Mouse (Mus musculus): ENCODE data around the gene Slc41a1. TPM values are rescaled to one million over a fixed set of nuclear protein-coding genes. Genes with fewer than 3 reads are reported as not detected.

Gene Slc41a1
- total RNA-seq, 2 experiments from 2014 or later: 53.4 to 53.5 TPM

- DNase-seq: no peak
Observed at GRCm38 (mm10) chr1:131886641-131887040, 59.3 kb downstream of the Slc41a1 start.

- no peak for DNase-seq
Observed at GRCm38 (mm10) chr1:131890043-131890658, 62.9 kb downstream of the Slc41a1 start.

GRCm38 (mm10) chr1:131891436-131891835 lies 64.1 kb downstream of the Slc41a1 start:
- no peak for DNase-seq

Other genes with a start within 250 kb of the Slc41a1 start
- gene Avpr1b, start 228.3 kb upstream of the Slc41a1 start, total RNA-seq (2021): not detected
- under 1 TPM in 1 of 2 experiments, not detected in 1; 0.19 TPM for gene Ctse, start 189.2 kb upstream of the Slc41a1 start, total RNA-seq (2021)
- 1 to 10 TPM; 3.7 to 4.1 TPM for gene Rab7b, start 138.8 kb upstream of the Slc41a1 start, total RNA-seq (2021)
- gene Slc26a9, start 83.5 kb upstream of the Slc41a1 start, total RNA-seq (2021): not detected
- gene Pm20d1, start 30.1 kb upstream of the Slc41a1 start, total RNA-seq (2021): 1 to 10 TPM in 1 of 2 experiments, under 1 TPM in 1; 0.82 to 1.3 TPM
- gene Rab29, start 39.7 kb downstream of the Slc41a1 start, total RNA-seq (2021): 1 to 10 TPM; 6.4 to 7.4 TPM
- gene Nucks1, start 83.0 kb downstream of the Slc41a1 start, total RNA-seq (2021): 10 to 100 TPM; 53.8 to 53.9 TPM
- gene Slc45a3, start 135.5 kb downstream of the Slc41a1 start, total RNA-seq (2021): 1 to 10 TPM; 1.3 to 1.6 TPM
- 10 to 100 TPM; 59.2 to 59.9 TPM for gene Elk4, start 180.1 kb downstream of the Slc41a1 start, total RNA-seq (2021)
- 1 to 10 TPM; 2.4 to 3.9 TPM for gene Mfsd4a, start 240.6 kb downstream of the Slc41a1 start, total RNA-seq (2021)

All from gastrocnemius, postnatal 25 days (tissue).